Mouse (Mus musculus) liver, postnatal 0 days (tissue): ENCODE data around the gene Nkx2-2. TPM values are rescaled to one million over a fixed set of nuclear protein-coding genes. Genes with fewer than 3 reads are reported as not detected.

ENCODE experiments used
- ATAC-seq: fragments of 200-750 bp; cut with Nextera tagmentation; 2 replicates; pipeline ENCODE4 v1.8.0; 2017; ENCODE audit warnings: mild to moderate bottlenecking, moderate library complexity
- DNase-seq: peaks from one replicate; pipeline ENCODE4 v3.0.0-alpha.2; 2016
- H3K27ac ChIP-seq: fragments of 300-500 bp; sonication (generic); 2 replicates; pipeline ENCODE4 v1.5.1; 2014; ENCODE audit warnings: antibody characterized with exemption, moderate library complexity, mild to moderate bottlenecking, low read depth
- H3K27me3 ChIP-seq: fragments of 300-500 bp; sonication (generic); 2 replicates; pipeline ENCODE4 v1.6.1; 2014; ENCODE audit warnings: low read length, control low read depth, mixed read lengths; ENCODE audit not compliant: insufficient read depth
- H3K36me3 ChIP-seq: fragments of 300-500 bp; sonication (generic); replicated peaks from 2 replicates; pipeline ENCODE4 v1.6.1; 2014; ENCODE audit warnings: mild to moderate bottlenecking, control low read depth, low read length, moderate library complexity, mixed read lengths; ENCODE audit not compliant: insufficient read depth
- H3K4me1 ChIP-seq: fragments of 300-500 bp; sonication (generic); 2 replicates; pipeline ENCODE4 v1.6.1; 2014; ENCODE audit warnings: antibody characterized with exemption, mild to moderate bottlenecking, control low read depth; ENCODE audit not compliant: insufficient read depth
- H3K4me2 ChIP-seq: fragments of 300-500 bp; sonication (generic); 2 replicates; pipeline ENCODE4 v1.6.1; 2014; ENCODE audit warnings: low read depth, mild to moderate bottlenecking, low read length, moderate library complexity, mixed read lengths
- H3K4me3 ChIP-seq: fragments of 300-500 bp; sonication (generic); 2 replicates; pipeline ENCODE4 v1.5.1; 2014; ENCODE audit warnings: low read depth, low read length
- H3K9ac ChIP-seq: fragments of 300-500 bp; sonication (generic); replicated peaks from 2 replicates; pipeline ENCODE4 v1.6.1; 2014; ENCODE audit warnings: mild to moderate bottlenecking, moderate library complexity
- H3K9me3 ChIP-seq: fragments of 300-500 bp; sonication (generic); 2 replicates; pipeline ENCODE4 v1.6.1; 2016; ENCODE audit warnings: mild to moderate bottlenecking, control low read depth, low read length, mixed read lengths
- CTCF ChIP-seq: sonication (generic); IDR thresholded peaks from 2 replicates; pipeline ENCODE4 v1.5.1; 2016; ENCODE audit warnings: antibody characterized with exemption, low read depth
- EP300 ChIP-seq: IDR thresholded peaks from 2 replicates; pipeline ENCODE4 v1.6.1; 2016; ENCODE audit warnings: antibody characterized with exemption, low read depth, mild to moderate bottlenecking
- WGBS: fragments of 180-500 bp; shearing (Covaris S2); extraction: QIAGEN DNeasy Blood & Tissue Kit; methylation state at CpG from one replicate; pipeline ENCODE4 v1.1.7; 2014; ENCODE audit not compliant: insufficient replicate concordance; 5-methylcytosine and 5-hydroxymethylcytosine counted together
- polyA plus RNA-seq: library from polyadenylated mRNA; unstranded; fragments of >200 nt; fragmentation: Nextera tagmentation; extraction: Ambion mirVana; gene quantifications from 2 replicates; pipeline ENCODE4 v1.2.1, GENCODE M21; 2015

Gene Nkx2-2
- polyA plus RNA-seq, 1 experiment from 2014 or later, result not detected

GRCm38 (mm10) chr2:147192731-147193130 lies 1.3 kb downstream of the Nkx2-2 start:
- Histone ChIP-seq H3K9me3 (no peaks in the 10 kb centered on the region), H3K4me3 (no peak overlapping the region), H3K27me3 (peaks cover 85% of the 10 kb centered on the region), H3K27ac (no peak overlapping the region), H3K4me2 (no peak overlapping the region), H3K36me3 (no peaks in the 10 kb centered on the region), H3K4me1 (0 out of 2 replicates have a peak, but pooled peaks cover 4% of the 10 kb centered on the region), H3K9ac (no peak overlapping the region)
- TF ChIP-seq EP300 (no peak), CTCF (no peak)
- ATAC-seq, result no peak
- 8% methylated on average over 13 of the region's 13 CpGs for WGBS
- DNase-seq, result no peak

- ATAC-seq (no peak), DNase-seq (no peak)
- no peak overlapping the region for H3K9ac ChIP-seq
- no peak for TF ChIP-seq CTCF
- no peak for TF ChIP-seq EP300
- no peaks in the 10 kb centered on the region for H3K9me3 ChIP-seq
- 5% methylated on average over 27 of the region's 27 CpGs for WGBS
- H3K36me3 ChIP-seq, result no peaks in the 10 kb centered on the region
- H3K27ac ChIP-seq, result no peak overlapping the region
- no peak overlapping the region for H3K4me3 ChIP-seq
- no peak overlapping the region for H3K4me2 ChIP-seq
- H3K4me1 ChIP-seq, result peaks cover 6% of the 10 kb centered on the region; the same call in 1 of the 2 replicates
- H3K27me3 ChIP-seq, result peaks cover 98% of the 10 kb centered on the region
Observed at GRCm38 (mm10) chr2:147190316-147191021, 3.6 kb downstream of the Nkx2-2 start.

GRCm38 (mm10) chr2:147189546-147190315 lies 4.3 kb downstream of the Nkx2-2 start:
- WGBS, result 2% methylated on average over 28 of the region's 28 CpGs
- no peaks in the 10 kb centered on the region for H3K9me3 ChIP-seq
- no peak overlapping the region for H3K4me2 ChIP-seq
- no peak for TF ChIP-seq CTCF
- no peak for TF ChIP-seq EP300
- no peak overlapping the region for H3K9ac ChIP-seq
- no peak overlapping the region for H3K27ac ChIP-seq
- peaks cover 95% of the 10 kb centered on the region for H3K27me3 ChIP-seq
- peaks cover 8% of the 10 kb centered on the region for H3K4me1 ChIP-seq
- H3K36me3 ChIP-seq, result no peaks in the 10 kb centered on the region
- no peak overlapping the region for H3K4me3 ChIP-seq
- ATAC-seq (no peak), DNase-seq (no peak)

GRCm38 (mm10) chr2:147188871-147189545 lies 5.0 kb downstream of the Nkx2-2 start:
- TF ChIP-seq CTCF (no peak), EP300 (no peak)
- H3K4me2 ChIP-seq, result no peak overlapping the region
- WGBS, result 10% methylated on average over 11 of the region's 11 CpGs
- H3K9ac ChIP-seq, result no peak overlapping the region
- DNase-seq (no peak), ATAC-seq (no peak)
- H3K9me3 ChIP-seq, result no peaks in the 10 kb centered on the region
- H3K27ac ChIP-seq, result no peak overlapping the region
- H3K4me3 ChIP-seq, result no peak overlapping the region
- H3K27me3 ChIP-seq, result peaks cover 95% of the 10 kb centered on the region
- peaks cover 12% of the 10 kb centered on the region for H3K4me1 ChIP-seq
- no peaks in the 10 kb centered on the region for H3K36me3 ChIP-seq

GRCm38 (mm10) chr2:147188074-147188700 lies 5.9 kb downstream of the Nkx2-2 start:
- no peak for DNase-seq
- no peak overlapping the region for H3K27ac ChIP-seq
- H3K9me3 ChIP-seq, result no peaks in the 10 kb centered on the region
- H3K4me3 ChIP-seq, result no peak overlapping the region
- peaks cover 95% of the 10 kb centered on the region for H3K27me3 ChIP-seq
- no peak for ATAC-seq
- no peak for TF ChIP-seq EP300
- TF ChIP-seq CTCF, result no peak
- peaks cover 12% of the 10 kb centered on the region for H3K4me1 ChIP-seq
- 3% methylated on average over 28 of the region's 28 CpGs for WGBS
- no peak overlapping the region for H3K4me2 ChIP-seq
- no peaks in the 10 kb centered on the region for H3K36me3 ChIP-seq
- H3K9ac ChIP-seq, result no peak overlapping the region
